Mouse (Mus musculus) retina, adult 2 months (tissue): ENCODE data around the gene Vmn1r45.
"Not testable (repeated sequence)": the region's sequence is repeated elsewhere in the genome, so short reads cannot be mapped to it uniquely, and the experiment has no call there.

Experiments
- DNase-seq: peaks from one replicate; pipeline ENCODE4 v3.0.0-alpha.2; 2012; ENCODE audit warnings: low read depth, low spot score

Vmn1r45 gene

GRCm38 (mm10) chr6:89940498-89940897, at the start of gene Vmn1r45:
TSS of gene Vmn1r45 (minus strand) at chr6:89940598.
- DNase-seq = not testable (repeated sequence)

GRCm38 (mm10) chr6:89985989-89986388, 45.6 kb upstream of the Vmn1r45 start:
- DNase-seq = no peak

GRCm38 (mm10) chr6:89969013-89969412, 28.6 kb upstream of the Vmn1r45 start, which contains the start of gene Vmn1r46:
TSS of gene Vmn1r46 (plus strand) at chr6:89969313.
- no peak for DNase-seq

- no peak for DNase-seq
These were observed 25.9 kb upstream of the Vmn1r45 start for GRCm38 (mm10) chr6:89966341-89966740.

GRCm38 (mm10) chr6:89953556-89953955, 13.2 kb upstream of the Vmn1r45 start:
- no peak for DNase-seq

GRCm38 (mm10) chr6:89940926-89941325, 528 bp upstream of the Vmn1r45 start:
- no peak for DNase-seq

- DNase-seq = no peak
These were observed 56.6 kb downstream of the Vmn1r45 start for GRCm38 (mm10) chr6:89883812-89884211.

- no peak for DNase-seq
These were observed 57.0 kb downstream of the Vmn1r45 start, which contains the start of gene Vmn1r44 for GRCm38 (mm10) chr6:89883360-89883759. TSS of gene Vmn1r44 (plus strand) at chr6:89883660.
